Mouse (Mus musculus): Measurements from ENCODE around the gene Csf3.

Csf3 gene

GRCm38 (mm10) chr11:98747804-98748505 is 46.9 kb downstream of the Csf3 start:
- DNase-seq (ENCODE audit: low spot score) = no peak

GRCm38 (mm10) chr11:98748506-98749416 is 47.7 kb downstream of the Csf3 start:
- no peak for DNase-seq (ENCODE audit: low spot score)

- no peak for DNase-seq (ENCODE audit: low spot score)
Measured at GRCm38 (mm10) chr11:98749716-98750115, 48.7 kb downstream of the Csf3 start.

- DNase-seq (ENCODE audit: low spot score) = no peak
Measured at GRCm38 (mm10) chr11:98750351-98751201, 49.5 kb downstream of the Csf3 start.

GRCm38 (mm10) chr11:98751221-98751782 is 50.2 kb downstream of the Csf3 start:
- DNase-seq (ENCODE audit: low spot score) = no peak

GRCm38 (mm10) chr11:98752562-98753140 is 51.6 kb downstream of the Csf3 start:
- DNase-seq (ENCODE audit: low spot score) = no peak

Measured in spleen, adult 12 weeks (tissue).